Mouse (Mus musculus): ENCODE measurements around the gene 1700022I11Rik. TPM values are rescaled to one million over a fixed set of nuclear protein-coding genes. Genes with fewer than 3 reads are reported as not detected.
A peak's percentile ranks its signal among the peaks of the same experiment; 100 is the strongest.

The 1700022I11Rik gene
- total RNA-seq, 2 experiments from 2014 or later = not detected

- DNase-seq (ENCODE audit: low spot score in 2 of 2) = peak; percentile 83 to 85
Measured at GRCm38 (mm10) chr4:43031237-43031995, 62.0 kb downstream of the 1700022I11Rik start, which contains the start of gene Stoml2. TSS of gene Stoml2 (minus strand) at chr4:43031710.

GRCm38 (mm10) chr4:43032501-43032900 is 63.1 kb downstream of the 1700022I11Rik start:
- DNase-seq (ENCODE audit: low spot score in 2 of 2) = no peak

Other genes with a start within 250 kb of the 1700022I11Rik start
- gene 4930578G10Rik, start 234.1 kb upstream of the 1700022I11Rik start, total RNA-seq (2021) = under 1 TPM in 1 of 2 experiments, not detected in 1; 0.86 TPM
- gene Ccl19, start 213.0 kb upstream of the 1700022I11Rik start, total RNA-seq (2021) = 1 to 10 TPM; 1.5 to 3.2 TPM
- gene Ccl21a, start 195.6 kb upstream of the 1700022I11Rik start, total RNA-seq (2021) = 10 to 100 TPM in 1 of 2 experiments, 1 to 10 TPM in 1; 3.1 to 10.2 TPM
- gene Fam205a1, start 115.7 kb upstream of the 1700022I11Rik start, total RNA-seq (2021) = not detected
- under 1 TPM in 1 of 2 experiments, not detected in 1; 0.27 TPM for gene Gm12394, start 112.8 kb upstream of the 1700022I11Rik start, total RNA-seq (2021)
- gene Fam205c, start 95.4 kb upstream of the 1700022I11Rik start, total RNA-seq (2021) = under 1 TPM in 1 of 2 experiments, not detected in 1; 0.19 TPM
- 1 to 10 TPM; 1.6 to 1.8 TPM for gene Phf24, start 52.9 kb upstream of the 1700022I11Rik start, total RNA-seq (2021)
- gene Dnajb5, start 19.8 kb upstream of the 1700022I11Rik start, total RNA-seq (2021) = 10 to 100 TPM; 17.0 to 24.2 TPM
- 100 to 1,000 TPM; 267 to 341 TPM for gene Vcp, start 30.9 kb downstream of the 1700022I11Rik start, total RNA-seq (2021)
- gene Fancg, start 40.9 kb downstream of the 1700022I11Rik start, total RNA-seq (2021) = 1 to 10 TPM; 6.6 to 7.7 TPM
- gene Pigo, start 56.2 kb downstream of the 1700022I11Rik start, total RNA-seq (2021) = 10 to 100 TPM; 14.0 to 15.9 TPM
- 100 to 1,000 TPM; 159 to 223 TPM for gene Stoml2, start 62.1 kb downstream of the 1700022I11Rik start, total RNA-seq (2021)
- gene Fam214b, start 76.6 kb downstream of the 1700022I11Rik start, total RNA-seq (2021) = 10 to 100 TPM; 54.7 to 58.2 TPM
- 10 to 100 TPM; 12.9 to 15.8 TPM for gene Unc13b, start 89.3 kb downstream of the 1700022I11Rik start, total RNA-seq (2021)